8 mouse cellular contexts compared by ENCODE assay signal in genomic region chr13:58188412-58188811, GRCm38 (mm10). TPM values are rescaled to one million over a fixed set of nuclear protein-coding genes. Genes with fewer than 3 reads are reported as not detected.
DNase-seq lines count a peak whose midpoint lies in the region; ATAC-seq and TF ChIP-seq lines count a peak whose summit lies in the region.

No protein-coding gene starts in this region.

- no peaks in the 10 kb centered on the region for H3K9me3 ChIP-seq in E14TG2a.4 (ENCODE audit: low read length)
- no peaks in the 10 kb centered on the region for H3K9me3 ChIP-seq in embryonic facial prominence, embryonic 14.5 days (ENCODE audit: control insufficient read depth, low read length)
- H3K9me3 ChIP-seq in lung, embryonic 14.5 days (ENCODE audit: low read depth, low read length) = no peaks in the 10 kb centered on the region

- ATAC-seq in embryonic facial prominence, embryonic 14.5 days (ENCODE audit: low read depth) = peak; percentile 75
- ATAC-seq in lung, embryonic 14.5 days (ENCODE audit: insufficient read depth) = no peak

- no peak overlapping the region for H3K4me3 ChIP-seq in E14TG2a.4 (replicated peaks; ENCODE audit: low read length)
- H3K4me3 ChIP-seq in embryonic facial prominence, embryonic 14.5 days (ENCODE audit: low read depth, low read length) = no peak overlapping the region
- no peak overlapping the region for H3K4me3 ChIP-seq in lung, embryonic 14.5 days (ENCODE audit: low read depth, low read length)

- TF ChIP-seq CTCF in E14TG2a.4 (conservative IDR thresholded peaks at IDR 0.05; ENCODE audit: low read length) = peak; percentile 76
- TF ChIP-seq CTCF in lung, embryonic 14.5 days (IDR thresholded peaks at IDR 0.05; ENCODE audit: low read depth) = peak; percentile 91

- H3K27me3 ChIP-seq in E14TG2a.4 (ENCODE audit: insufficient read depth, low read length) = no peaks in the 10 kb centered on the region
- no peaks in the 10 kb centered on the region for H3K27me3 ChIP-seq in embryonic facial prominence, embryonic 14.5 days (replicated peaks; ENCODE audit: control insufficient read depth, insufficient read depth, low read length)
- H3K27me3 ChIP-seq in lung, embryonic 14.5 days (ENCODE audit: insufficient read depth, low read length) = no peaks in the 10 kb centered on the region

- H3K36me3 ChIP-seq in E14TG2a.4 (ENCODE audit: insufficient read depth, low read length) = peaks cover 94% of the 10 kb centered on the region
- H3K36me3 ChIP-seq in embryonic facial prominence, embryonic 14.5 days (ENCODE audit: control insufficient read depth, insufficient read depth, low read length) = peaks cover 70% of the 10 kb centered on the region
- H3K36me3 ChIP-seq in lung, embryonic 14.5 days (ENCODE audit: insufficient read depth) = peaks cover 68% of the 10 kb centered on the region

- H3K27ac ChIP-seq in embryonic facial prominence, embryonic 14.5 days (replicated peaks; ENCODE audit: low read depth, low read length) = no peak overlapping the region
- H3K27ac ChIP-seq in lung, embryonic 14.5 days (ENCODE audit: low read depth) = no peak overlapping the region

- intact Hi-C loops in heart, postnatal 10 days (cut with DNase I) = loop anchor here (1.0 to 10.0 kb wide), 4 partner anchors 26 to 206 kb away; partner anchors contain the start of gene Ubqln1

- 67% methylated on average over 4 of the region's 4 CpGs for WGBS in embryonic facial prominence, embryonic 14.5 days
- 59% methylated on average over 4 of the region's 4 CpGs for WGBS in lung, embryonic 14.5 days

- H3K9ac ChIP-seq in embryonic facial prominence, embryonic 14.5 days (ENCODE audit: low read depth, low read length) = no peak overlapping the region
- no peak overlapping the region for H3K9ac ChIP-seq in lung, embryonic 14.5 days

- peak; percentile 67 to 82 for DNase-seq in adrenal gland, postnatal 4 days (ENCODE audit: low spot score in 2 of 2)
- peak; percentile 81 for DNase-seq in embryonic facial prominence, embryonic 14.5 days (ENCODE audit: low spot score)
- peak; percentile 86 to 92 for DNase-seq in heart, postnatal 10 days
- peak; percentile 53 to 86 for DNase-seq in layer of hippocampus, adult 18-20 months (ENCODE audit: low spot score in 2 of 2)
- peak; percentile 89 for DNase-seq in lung, embryonic 14.5 days
- peak; percentile 92 for DNase-seq in retina, embryonic 14.5 days (ENCODE audit: low spot score)
- peak; percentile 91 for DNase-seq in thymus, postnatal 25 days

- no peak overlapping the region for H3K4me2 ChIP-seq in embryonic facial prominence, embryonic 14.5 days (ENCODE audit: low read depth, low read length)
- H3K4me2 ChIP-seq in lung, embryonic 14.5 days = no peak overlapping the region

- peaks cover 10% of the 10 kb centered on the region for H3K4me1 ChIP-seq in E14TG2a.4 (replicated peaks; ENCODE audit: low read depth, low read length)
- H3K4me1 ChIP-seq in embryonic facial prominence, embryonic 14.5 days (ENCODE audit: control insufficient read depth, insufficient read depth, low read length) = no peaks in the 10 kb centered on the region
- H3K4me1 ChIP-seq in lung, embryonic 14.5 days (ENCODE audit: insufficient read depth) = no peaks in the 10 kb centered on the region

RNA-seq across cellular contexts. Expression of gene Ubqln1, which starts 27.0 kb away (rescaled TPM):
- 10 to 100 TPM; 91.1 to 93.4 TPM for total RNA-seq in adrenal gland, postnatal 4 days (2021)
- polyA plus RNA-seq in embryonic facial prominence, embryonic 14.5 days (2014; fragmentation: Nextera tagmentation; extraction: Ambion mirVana) = 89.4 and 91.9 TPM in 2 replicates
- total RNA-seq in heart, postnatal 10 days (2021) = 10 to 100 TPM; 64.2 to 65.1 TPM
- 100 to 1,000 TPM; 154 to 159 TPM for total RNA-seq in layer of hippocampus, adult 18-20 months (2021)
- 98.6 and 107 TPM in 2 replicates for polyA plus RNA-seq in lung, embryonic 14.5 days (2014; fragmentation: Nextera tagmentation; extraction: Ambion mirVana)

RNA-seq across cellular contexts. Expression of gene Idnk, which starts 31.0 kb away (rescaled TPM):
- total RNA-seq in adrenal gland, postnatal 4 days (2021) = 10 to 100 TPM; 51.0 to 58.0 TPM
- 29.8 and 31.3 TPM in 2 replicates for polyA plus RNA-seq in embryonic facial prominence, embryonic 14.5 days (2014; fragmentation: Nextera tagmentation; extraction: Ambion mirVana)
- 10 to 100 TPM; 21.3 to 22.0 TPM for total RNA-seq in heart, postnatal 10 days (2021)
- total RNA-seq in layer of hippocampus, adult 18-20 months (2021) = 10 to 100 TPM; 32.7 to 33.3 TPM
- polyA plus RNA-seq in lung, embryonic 14.5 days (2014; fragmentation: Nextera tagmentation; extraction: Ambion mirVana) = 29.7 and 30.9 TPM in 2 replicates
